Mouse (Mus musculus): ENCODE measurements at regions not wholly inside any gene's neighbourhood (a gene's known extent, or its start where the extent isn't known, plus 50 kb on each side); places are given as distances from the start of the nearest gene placed in this dataset.

DNA sequence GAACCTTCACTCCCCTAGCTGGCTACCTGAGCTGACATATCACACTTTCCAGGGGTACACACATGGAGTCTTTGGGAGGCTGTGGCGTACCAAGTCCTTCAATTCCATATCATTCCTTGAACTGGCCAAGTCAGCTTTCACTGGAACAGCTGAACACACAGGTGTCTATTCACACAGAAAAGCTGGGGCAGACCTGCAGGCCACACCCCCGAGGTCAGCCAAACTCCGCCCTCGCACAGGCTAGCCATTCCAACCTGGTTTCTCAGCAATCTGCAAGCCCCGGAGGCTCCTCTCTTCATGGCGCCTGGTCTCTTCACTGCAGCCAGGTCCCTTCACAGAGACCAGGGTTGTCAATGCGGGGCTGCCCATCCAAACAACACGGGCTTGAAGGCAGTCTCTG is 160.5 kb downstream of the Rybp start:
- no peak overlapping the region for H3K27ac ChIP-seq
- H3K79me2 ChIP-seq (replicated peaks; ENCODE audit: control insufficient read depth, insufficient read depth, low read length) = no peaks in the 10 kb centered on the region
- no peak for DNase-seq
- H3K27me3 ChIP-seq (ENCODE audit: control insufficient read depth, insufficient read depth, low read length) = no peaks in the 10 kb centered on the region
- TF ChIP-seq CTCF (IDR thresholded peaks at IDR 0.05) (no peak), POLR2A (IDR thresholded peaks at IDR 0.05; ENCODE audit: insufficient read depth, low read depth, low read length) (no peak), EP300 (IDR thresholded peaks at IDR 0.05; ENCODE audit: insufficient read depth, low read depth, low read length) (no peak)
- 77% methylated on average over 8 of the region's 8 CpGs for WGBS
- no peak overlapping the region for H3K9ac ChIP-seq (ENCODE audit: low read depth, low read length)
- no peaks in the 10 kb centered on the region for H3K36me3 ChIP-seq (ENCODE audit: control insufficient read depth, insufficient read depth, low read length)
- peaks cover 2% of the 10 kb centered on the region for H3K4me1 ChIP-seq (ENCODE audit: control insufficient read depth, insufficient read depth, low read length)
- H3K4me3 ChIP-seq = no peak overlapping the region
- intact Hi-C loops (cut with DNase I) = loop anchor here (5.0 kb wide), 1 partner anchor 154 kb away; no protein-coding TSS in a partner anchor

DNA sequence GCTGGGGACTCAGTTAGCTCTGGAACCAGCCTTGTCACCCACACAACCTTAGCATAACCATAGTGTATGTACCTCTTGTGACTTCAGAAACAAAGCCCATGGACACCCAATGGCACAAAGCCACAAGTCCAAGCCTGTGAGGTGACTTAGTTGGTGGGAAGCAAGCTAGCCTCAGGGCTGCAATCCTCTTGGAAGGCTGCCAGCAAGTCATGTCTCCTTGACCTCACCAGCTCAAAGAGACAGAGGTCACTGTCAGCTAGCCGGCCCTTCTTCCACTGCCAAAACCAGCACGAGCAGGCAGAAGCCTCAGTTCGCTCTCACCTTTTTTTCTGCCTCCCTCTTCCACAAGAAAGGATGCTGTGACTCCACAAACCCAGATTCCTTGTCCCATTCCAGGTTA is 161.0 kb downstream of the Rybp start:
- Histone ChIP-seq H3K9ac (ENCODE audit: low read depth, low read length) (no peak overlapping the region), H3K36me3 (ENCODE audit: control insufficient read depth, insufficient read depth, low read length) (no peaks in the 10 kb centered on the region), H3K4me1 (ENCODE audit: control insufficient read depth, insufficient read depth, low read length) (peaks cover 2% of the 10 kb centered on the region), H3K27me3 (ENCODE audit: control insufficient read depth, insufficient read depth, low read length) (no peaks in the 10 kb centered on the region), H3K79me2 (replicated peaks; ENCODE audit: control insufficient read depth, insufficient read depth, low read length) (no peaks in the 10 kb centered on the region), H3K4me3 (no peak overlapping the region), H3K27ac (no peak overlapping the region)
- DNase-seq = no peak
- WGBS = 78% methylated on average over 3 of the region's 3 CpGs
- intact Hi-C loops (cut with DNase I) = loop anchor here (5.0 kb wide), 1 partner anchor 154 kb away; no protein-coding TSS in a partner anchor
- TF ChIP-seq EP300 (IDR thresholded peaks at IDR 0.05; ENCODE audit: insufficient read depth, low read depth, low read length) (no peak), CTCF (IDR thresholded peaks at IDR 0.05) (no peak), POLR2A (IDR thresholded peaks at IDR 0.05; ENCODE audit: insufficient read depth, low read depth, low read length) (no peak)

DNA sequence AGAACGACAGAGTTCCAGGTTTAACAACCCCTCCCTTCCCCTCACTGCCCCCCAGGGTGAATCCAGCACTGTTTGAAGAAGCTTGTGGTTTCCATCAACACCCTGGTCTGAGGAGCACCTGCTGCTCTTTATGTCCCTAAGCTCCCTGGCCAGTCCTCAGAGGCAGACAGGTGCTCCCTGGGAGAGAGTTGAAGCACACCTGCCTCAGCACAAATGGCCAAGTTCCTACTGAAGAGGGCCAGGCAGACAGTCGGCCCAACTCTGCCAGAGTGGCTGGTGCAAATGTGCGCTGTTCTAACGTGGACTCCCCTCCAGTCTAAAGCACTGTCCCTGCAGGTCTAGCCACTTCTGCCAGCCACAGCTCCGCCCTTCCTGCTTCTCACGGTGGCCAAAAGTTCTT is 166.0 kb downstream of the Rybp start:
- H3K4me1 ChIP-seq (ENCODE audit: control insufficient read depth, insufficient read depth, low read length) = no peaks in the 10 kb centered on the region
- no peaks in the 10 kb centered on the region for H3K79me2 ChIP-seq (replicated peaks; ENCODE audit: control insufficient read depth, insufficient read depth, low read length)
- WGBS = 49% methylated on average over 6 of the region's 6 CpGs
- no peak overlapping the region for H3K9ac ChIP-seq (ENCODE audit: low read depth, low read length)
- no peak overlapping the region for H3K4me3 ChIP-seq
- no peaks in the 10 kb centered on the region for H3K27me3 ChIP-seq (ENCODE audit: control insufficient read depth, insufficient read depth, low read length)
- no peak for DNase-seq
- TF ChIP-seq CTCF (IDR thresholded peaks at IDR 0.05) (no peak), POLR2A (IDR thresholded peaks at IDR 0.05; ENCODE audit: insufficient read depth, low read depth, low read length) (no peak)
- intact Hi-C loops (cut with DNase I) = loop anchor here (5.0 kb wide), 1 partner anchor 59 kb away; no protein-coding TSS in a partner anchor
- no peak overlapping the region for H3K27ac ChIP-seq
- no peaks in the 10 kb centered on the region for H3K36me3 ChIP-seq (ENCODE audit: control insufficient read depth, insufficient read depth, low read length)

DNA sequence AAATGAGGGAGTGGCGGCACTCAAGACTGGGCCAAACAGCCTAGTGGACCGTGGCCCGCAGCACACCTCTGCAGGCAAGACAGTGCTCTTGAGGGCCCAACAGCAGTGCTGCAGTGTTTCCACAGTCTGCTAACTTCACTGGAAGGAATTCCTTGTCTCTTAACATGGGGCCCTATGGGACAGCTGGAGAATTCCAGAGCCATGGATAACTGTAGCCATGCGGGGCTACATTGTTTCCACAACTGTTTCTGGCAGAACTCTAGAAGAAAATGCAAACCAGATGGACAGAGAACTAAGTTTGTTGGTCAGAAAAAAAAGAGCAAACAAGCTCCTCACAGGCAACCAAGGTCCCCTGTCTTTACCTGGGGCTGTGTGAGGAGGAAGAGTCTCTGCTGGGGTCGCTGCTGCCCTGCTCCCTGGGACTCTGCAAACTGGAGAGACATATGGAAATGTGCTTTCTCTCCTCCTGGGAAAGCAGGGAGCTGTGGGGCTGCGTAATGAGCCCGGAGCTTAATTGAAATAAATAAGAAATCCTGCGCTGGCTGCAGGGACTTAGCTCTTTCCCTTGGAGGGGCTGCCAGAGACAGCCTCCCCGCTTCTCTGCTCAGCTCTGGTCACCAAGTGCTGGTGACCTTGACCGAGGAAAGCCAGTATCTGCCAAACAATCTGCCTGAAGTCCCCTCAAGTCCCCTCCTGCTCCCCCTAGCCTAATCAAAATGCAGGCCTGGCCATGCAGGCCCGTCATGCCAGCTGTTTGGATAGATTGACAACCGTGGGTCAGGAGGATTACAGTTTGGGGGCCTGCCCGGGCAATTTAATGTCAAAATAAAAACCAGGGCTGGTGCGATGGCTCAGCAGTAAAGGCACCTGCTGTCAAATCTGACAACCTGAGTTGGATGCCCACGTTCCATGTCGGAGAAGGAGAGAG is 167.0 kb downstream of the Rybp start:
- Histone ChIP-seq H3K27me3 (ENCODE audit: control insufficient read depth, insufficient read depth, low read length) (no peaks in the 10 kb centered on the region), H3K79me2 (replicated peaks; ENCODE audit: control insufficient read depth, insufficient read depth, low read length) (no peaks in the 10 kb centered on the region), H3K27ac (no peak overlapping the region), H3K36me3 (ENCODE audit: control insufficient read depth, insufficient read depth, low read length) (no peaks in the 10 kb centered on the region), H3K9ac (ENCODE audit: low read depth, low read length) (no peak overlapping the region), H3K4me3 (no peak overlapping the region), H3K4me1 (ENCODE audit: control insufficient read depth, insufficient read depth, low read length) (no peaks in the 10 kb centered on the region)
- WGBS = 81% methylated on average over 16 of the region's 16 CpGs
- TF ChIP-seq CTCF (IDR thresholded peaks at IDR 0.05) (no peak), EP300 (IDR thresholded peaks at IDR 0.05; ENCODE audit: insufficient read depth, low read depth, low read length) (no peak), POLR2A (IDR thresholded peaks at IDR 0.05; ENCODE audit: insufficient read depth, low read depth, low read length) (no peak)
- no peak for DNase-seq
- intact Hi-C loops (cut with DNase I) = loop anchor here (5.0 kb wide), 1 partner anchor 58 kb away; no protein-coding TSS in a partner anchor

DNA sequence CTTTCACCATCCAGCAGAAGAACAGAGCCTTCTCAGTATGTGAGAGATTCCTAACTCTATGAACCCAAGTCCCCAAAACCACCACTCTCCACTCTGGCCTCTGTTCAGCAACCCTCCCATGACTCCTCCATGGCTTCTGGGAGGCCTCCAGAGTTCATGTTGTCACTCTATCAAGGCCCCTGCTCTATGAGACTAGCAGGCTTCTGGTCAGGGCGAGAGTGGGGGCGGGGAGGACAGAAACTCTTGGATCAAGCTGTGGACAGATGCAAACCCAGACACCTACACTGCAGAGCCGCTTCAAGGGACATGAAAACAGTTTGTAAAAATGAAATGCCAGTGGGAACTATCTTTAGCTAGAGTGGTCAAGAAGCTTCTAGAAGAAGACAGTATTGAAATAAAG is 170.2 kb downstream of the Rybp start:
- Histone ChIP-seq H3K36me3 (ENCODE audit: control insufficient read depth, insufficient read depth, low read length) (no peaks in the 10 kb centered on the region), H3K27ac (no peak overlapping the region), H3K79me2 (replicated peaks; ENCODE audit: control insufficient read depth, insufficient read depth, low read length) (no peaks in the 10 kb centered on the region), H3K4me1 (ENCODE audit: control insufficient read depth, insufficient read depth, low read length) (no peaks in the 10 kb centered on the region), H3K4me3 (no peak overlapping the region), H3K27me3 (ENCODE audit: control insufficient read depth, insufficient read depth, low read length) (no peaks in the 10 kb centered on the region), H3K9ac (ENCODE audit: low read depth, low read length) (no peak overlapping the region)
- intact Hi-C loops (cut with DNase I) = no loop called here
- 97% methylated on average over 3 of the region's 3 CpGs for WGBS
- no peak for DNase-seq
- TF ChIP-seq EP300 (IDR thresholded peaks at IDR 0.05; ENCODE audit: insufficient read depth, low read depth, low read length) (no peak), POLR2A (IDR thresholded peaks at IDR 0.05; ENCODE audit: insufficient read depth, low read depth, low read length) (no peak), CTCF (IDR thresholded peaks at IDR 0.05) (no peak)
